Mouse (Mus musculus) neural tube, embryonic 11.5 days (tissue): Measurements from ENCODE around the gene Atp5mpl. TPM values are rescaled to one million over a fixed set of nuclear protein-coding genes. Genes with fewer than 3 reads are reported as not detected.

Experiments used
- ATAC-seq: fragments of 200-750 bp; cut with Nextera tagmentation; 2 replicates; pipeline ENCODE4 v1.8.0; 2017; ENCODE audit warnings: moderate number of reproducible peaks, mild to moderate bottlenecking, moderate TSS enrichment, moderate library complexity; ENCODE audit not compliant: insufficient read depth, low FRiP score, low TSS enrichment
- DNase-seq: peaks from one replicate; pipeline ENCODE4 v3.0.0-alpha.2; 2015; ENCODE audit warnings: low spot score
- H3K27ac ChIP-seq: fragments of 300-500 bp; sonication (generic); 2 replicates; pipeline ENCODE4 v1.5.1; 2014; ENCODE audit warnings: low read depth, mild to moderate bottlenecking, low read length
- H3K27me3 ChIP-seq: fragments of 300-500 bp; sonication (generic); 2 replicates; pipeline ENCODE4 v1.6.1; 2014; ENCODE audit warnings: mild to moderate bottlenecking, low read length, mixed read lengths; ENCODE audit not compliant: control insufficient read depth, insufficient read depth
- H3K36me3 ChIP-seq: fragments of 300-500 bp; sonication (generic); 2 replicates; pipeline ENCODE4 v1.6.1; 2014; ENCODE audit warnings: mild to moderate bottlenecking, low read length, moderate library complexity, mixed read lengths; ENCODE audit not compliant: control insufficient read depth, insufficient read depth
- H3K4me1 ChIP-seq: fragments of 300-500 bp; sonication (generic); 2 replicates; pipeline ENCODE4 v1.6.1; 2014; ENCODE audit warnings: low read length, mixed read lengths; ENCODE audit not compliant: control insufficient read depth, insufficient read depth
- H3K4me2 ChIP-seq: fragments of 300-500 bp; sonication (generic); 2 replicates; pipeline ENCODE4 v1.6.1; 2014; ENCODE audit warnings: low read depth, mild to moderate bottlenecking, moderate library complexity
- H3K4me3 ChIP-seq: fragments of 300-500 bp; sonication (generic); 2 replicates; pipeline ENCODE4 v1.5.1; 2014; ENCODE audit warnings: low read depth, low read length
- H3K9ac ChIP-seq: fragments of 300-500 bp; sonication (generic); 2 replicates; pipeline ENCODE4 v1.6.1; 2014; ENCODE audit warnings: mild to moderate bottlenecking, low read length
- H3K9me3 ChIP-seq: fragments of 300-500 bp; sonication (generic); 2 replicates; pipeline ENCODE4 v1.6.1; 2016; ENCODE audit warnings: low read length; ENCODE audit not compliant: control insufficient read depth
- whole genome bisulfite sequencing: fragments of 180-500 bp; shearing (Covaris S2); extraction: QIAGEN DNeasy Blood & Tissue Kit; methylation state at CpG from one replicate; pipeline ENCODE4 v1.1.7; 2014; 5-methylcytosine and 5-hydroxymethylcytosine counted together
- polyA plus RNA-seq: library from polyadenylated mRNA; unstranded; fragments of >200 nt; fragmentation: Nextera tagmentation; extraction: Ambion mirVana; gene quantifications from 2 replicates; pipeline ENCODE4 v1.2.1, GENCODE M21; 2014

Gene Atp5mpl
- polyA plus RNA-seq, 1 experiment from 2014 or later, result 635 TPM

GRCm38 (mm10) chr12:111911796-111912195, 55.0 kb downstream of the Atp5mpl start:
- Histone ChIP-seq H3K27ac (no peak overlapping the region), H3K4me3 (no peak overlapping the region), H3K4me1 (peaks cover 6% of the 10 kb centered on the region; the same call in 1 of the 2 replicates), H3K27me3 (peaks cover 14% of the 10 kb centered on the region), H3K9me3 (no peaks in the 10 kb centered on the region), H3K4me2 (no peak overlapping the region), H3K36me3 (no peaks in the 10 kb centered on the region), H3K9ac (no peak overlapping the region)
- 88% methylated on average over 2 of the region's 2 CpGs for WGBS
- ATAC-seq (no peak), DNase-seq (no peak)

Other genes starting within 250 kb of the Atp5mpl start
- gene Klc1, start 208.1 kb downstream of the Atp5mpl start, polyA plus RNA-seq, result 339 and 364 TPM in 2 replicates
- gene Xrcc3, start 153.1 kb downstream of the Atp5mpl start, polyA plus RNA-seq, result 12.5 and 12.8 TPM in 2 replicates
- 64.5 and 67.3 TPM in 2 replicates for gene Zfyve21, start 152.8 kb downstream of the Atp5mpl start, polyA plus RNA-seq
- 10.2 and 11.8 TPM in 2 replicates for gene Ppp1r13b, start 58.9 kb downstream of the Atp5mpl start, polyA plus RNA-seq
- gene Tdrd9, start 4.6 kb upstream of the Atp5mpl start, polyA plus RNA-seq, result 1.2 and 1.5 TPM in 2 replicates
- gene Rd3l, start 14.3 kb upstream of the Atp5mpl start, polyA plus RNA-seq, result not detected in 2 replicates
- gene Aspg, start 139.7 kb upstream of the Atp5mpl start, polyA plus RNA-seq, result 0.69 and 0.73 TPM in 2 replicates
- 2.0 and 2.8 TPM in 2 replicates for gene Kif26a, start 179.2 kb upstream of the Atp5mpl start, polyA plus RNA-seq